Comparison of ENCODE assay signal across 8 mouse cellular contexts in genomic region chr8:88455434-88456020, GRCm38 (mm10).
DNase-seq lines count a peak whose midpoint lies in the region; ATAC-seq lines count a peak whose summit lies in the region.

No protein-coding gene starts in this region.

- peak; percentile 87 for DNase-seq in adrenal gland, adult (ENCODE audit: inconsistent age in 2 of 2, low spot score in 1 of 2)
- no peak for DNase-seq in adrenal gland, postnatal 4 days (ENCODE audit: low spot score in 2 of 2)
- DNase-seq in right cerebral cortex, postnatal 14 days, result peak; percentile 24
- no peak for DNase-seq in right cerebral cortex, postnatal 25 days
- DNase-seq in hindbrain, embryonic 10.5 days (ENCODE audit: low spot score), result peak; percentile 77
- peak; percentile 33 to 43 for DNase-seq in lung, postnatal 4 days
- no peak for DNase-seq in c-Kit-positive CD71-positive TER-119-positive erythroid progenitor cells, embryonic 14.5 days (ENCODE audit: low spot score)

- peaks cover 25% of the 10 kb centered on the region for H3K9me3 ChIP-seq in hindbrain, embryonic 10.5 days

- peaks cover 56% of the 10 kb centered on the region for H3K4me1 ChIP-seq in hindbrain, embryonic 10.5 days (replicated peaks)

- peak overlapping the region; percentile 61 for H3K4me3 ChIP-seq in hindbrain, embryonic 10.5 days

- peak overlapping the region; percentile 92 for H3K27ac ChIP-seq in hindbrain, embryonic 10.5 days

- no peak for ATAC-seq in megakaryocyte-erythroid progenitor cell, adult 5-6 weeks (replicated peaks; ENCODE audit: low FRiP score, low TSS enrichment, poor library complexity, severe bottlenecking)

- peaks cover 48% of the 10 kb centered on the region for H3K27me3 ChIP-seq in hindbrain, embryonic 10.5 days (ENCODE audit: insufficient read depth, poor library complexity, severe bottlenecking)

- H3K36me3 ChIP-seq in hindbrain, embryonic 10.5 days, result 0 out of 2 replicates have a peak, but pooled peaks cover 5% of the 10 kb centered on the region

- 8% methylated on average over 28 of the region's 28 CpGs for WGBS in hindbrain, embryonic 10.5 days

Comparison
In these comparisons a context has a peak if more than half of its experiments do, and no peak if none do; other contexts are left out.
1. DNase-seq: peak in adrenal gland, adult (2 of 2), right cerebral cortex, postnatal 14 days (single experiment), hindbrain, embryonic 10.5 days (single experiment) and lung, postnatal 4 days (2 of 2); none in adrenal gland, postnatal 4 days (0 of 2), right cerebral cortex, postnatal 25 days (single experiment) and c-Kit-positive CD71-positive TER-119-positive erythroid progenitor cells, embryonic 14.5 days (single experiment).